Mouse (Mus musculus) neutrophil, adult 5-6 weeks (primary cell): Measurements from ENCODE around the gene Fbxl8. TPM values are rescaled to one million over a fixed set of nuclear protein-coding genes. Genes with fewer than 3 reads are reported as not detected.

ENCODE experiments used
- ATAC-seq: fragments of 151-379, 151-347 bp; 2 replicates; pipeline ENCODE4 v1.8.0; 2017; ENCODE audit warnings: mild to moderate bottlenecking, moderate TSS enrichment; ENCODE audit not compliant: insufficient number of reproducible peaks, poor library complexity, low FRiP score, severe bottlenecking; ENCODE audit errors: extremely low read depth
- total RNA-seq: library from RNA; stranded (forward); fragments of 200-1000 nt; gene quantifications from 2 replicates; pipeline ENCODE4 v1.2.3, GENCODE M21; 2017

The Fbxl8 gene
- total RNA-seq, 1 experiment from 2014 or later, result 4.0 TPM

DNA sequence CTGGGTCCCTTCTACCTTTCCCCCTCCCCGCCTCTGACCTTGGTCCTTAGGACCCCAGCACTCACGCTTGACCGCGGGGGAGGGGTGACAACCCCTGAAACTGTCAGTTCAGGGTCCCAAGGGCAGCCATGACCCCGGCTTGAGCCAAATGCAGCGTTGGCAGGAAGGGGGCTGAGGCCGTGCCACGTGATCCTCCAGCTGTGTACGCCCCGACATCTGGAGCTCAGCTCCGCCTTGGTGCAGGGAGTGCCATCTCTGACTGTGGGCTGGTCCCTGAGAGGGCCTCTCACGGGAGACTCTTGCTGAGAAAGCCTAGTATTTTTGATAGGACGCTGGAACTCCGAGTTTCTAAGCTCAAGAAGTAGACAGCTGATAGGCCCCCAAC lies 9.5 kb upstream of the Fbxl8 start, which contains the start of gene B3gnt9:
Gene B3gnt9, minus strand, starts transcription at position 188 of the 385 bp plus-strand sequence.
- ATAC-seq, result no peak

DNA sequence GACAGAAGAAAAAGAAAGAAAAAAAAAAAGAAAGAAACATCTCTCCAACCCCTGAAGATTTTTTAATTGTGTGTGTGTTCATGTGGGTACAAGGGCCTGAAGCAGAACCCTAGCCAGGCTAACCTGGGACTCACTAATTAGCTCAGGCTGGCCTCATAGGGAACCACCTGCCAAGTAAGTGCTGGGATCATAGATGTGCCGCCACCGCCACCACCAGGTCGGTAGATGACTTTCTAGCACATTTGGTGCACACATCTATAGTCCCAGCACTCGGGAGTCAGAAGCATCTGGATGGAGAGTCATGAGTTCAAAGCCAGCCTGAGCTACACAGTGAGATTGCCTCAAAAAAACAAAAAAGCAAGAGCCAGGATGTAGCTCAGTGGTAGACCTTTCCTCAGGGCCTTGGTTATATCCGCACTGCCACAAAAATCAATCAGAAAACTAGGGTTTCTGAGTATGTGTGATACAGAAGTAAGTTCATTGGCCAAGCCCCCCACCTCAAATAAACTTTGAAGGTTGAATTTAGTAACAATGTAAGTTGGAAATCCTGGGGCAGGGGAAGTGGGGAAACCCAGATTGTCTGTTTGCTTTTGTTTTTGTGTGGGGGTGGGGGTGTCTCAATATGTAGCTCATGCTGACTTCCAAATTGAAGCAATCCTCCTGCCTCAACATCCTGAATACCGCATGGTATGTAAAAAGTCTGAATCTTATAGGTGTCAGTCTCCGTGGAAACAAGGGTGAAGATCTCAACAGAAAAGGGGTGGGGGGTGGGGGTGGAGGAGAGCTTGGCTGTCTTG lies 6.9 kb upstream of the Fbxl8 start:
- no peak for ATAC-seq

DNA sequence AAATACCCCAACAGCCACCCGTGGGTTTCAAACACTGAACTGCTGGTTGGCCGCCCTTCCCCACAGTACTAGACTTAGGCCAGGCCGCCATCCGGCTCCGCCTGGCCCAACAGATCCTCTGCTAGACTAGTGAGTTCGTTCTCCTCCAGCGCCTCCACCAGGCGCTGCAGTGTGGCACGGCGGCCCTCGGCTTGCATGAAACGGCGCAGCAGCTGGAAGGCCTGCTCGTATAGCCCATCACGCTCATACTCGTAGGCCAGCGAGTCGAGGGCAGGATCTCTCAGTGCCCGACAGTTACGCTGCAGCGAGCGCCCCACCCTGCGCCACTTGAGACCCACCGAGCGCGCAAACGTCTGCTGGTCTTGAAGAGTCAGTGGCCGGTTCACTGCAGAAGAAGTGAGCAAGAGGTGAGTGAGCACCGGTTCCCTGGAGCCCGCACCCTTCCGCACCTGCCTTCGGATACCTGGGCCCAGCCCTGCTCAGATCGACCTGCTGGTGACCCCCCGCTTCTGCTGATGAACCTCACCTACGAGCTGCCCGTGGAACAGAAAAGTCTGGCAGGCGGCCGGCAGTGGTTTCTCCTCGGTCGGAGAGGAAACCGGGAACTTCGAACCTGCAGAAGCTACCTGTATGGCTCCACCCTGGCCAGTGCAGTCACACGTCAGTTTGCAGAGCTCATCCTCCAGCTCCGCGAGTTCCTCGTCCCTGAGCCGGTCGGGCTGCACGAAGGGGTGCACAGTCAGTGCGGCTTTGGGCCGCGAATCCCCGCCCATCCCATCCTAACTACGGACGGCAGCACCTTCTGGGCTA lies 5.3 kb upstream of the Fbxl8 start:
- no peak for ATAC-seq

DNA sequence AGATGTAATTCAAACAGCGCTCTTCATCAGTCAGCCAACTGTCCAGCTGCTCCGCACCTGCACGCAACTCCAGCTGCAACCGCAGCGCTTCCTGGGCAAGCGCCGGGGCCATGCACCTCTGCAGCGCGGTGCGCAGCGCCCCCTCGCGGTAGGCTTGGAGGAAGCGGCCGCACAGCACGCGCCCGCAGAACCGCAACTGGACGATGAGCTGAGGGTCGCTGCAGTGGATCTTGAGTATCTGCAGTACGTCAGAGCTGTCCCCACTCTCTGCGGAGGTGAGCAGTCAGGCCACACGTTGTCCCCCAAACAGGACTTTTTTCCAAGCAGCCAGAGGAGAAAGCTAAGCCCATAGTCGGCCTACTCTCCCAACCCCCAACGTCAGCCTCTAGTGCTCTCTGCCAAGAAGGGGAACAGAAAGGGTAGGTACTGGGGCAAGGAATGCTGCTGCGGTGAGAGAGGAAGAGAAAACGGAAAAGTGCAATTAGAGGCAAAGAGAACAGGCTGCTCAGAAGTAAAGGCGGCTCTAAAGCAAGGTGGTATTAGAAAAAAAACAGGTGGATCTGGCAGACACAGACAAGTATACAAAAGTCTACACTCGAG lies 4.6 kb upstream of the Fbxl8 start:
- peak; percentile 45 for ATAC-seq

DNA sequence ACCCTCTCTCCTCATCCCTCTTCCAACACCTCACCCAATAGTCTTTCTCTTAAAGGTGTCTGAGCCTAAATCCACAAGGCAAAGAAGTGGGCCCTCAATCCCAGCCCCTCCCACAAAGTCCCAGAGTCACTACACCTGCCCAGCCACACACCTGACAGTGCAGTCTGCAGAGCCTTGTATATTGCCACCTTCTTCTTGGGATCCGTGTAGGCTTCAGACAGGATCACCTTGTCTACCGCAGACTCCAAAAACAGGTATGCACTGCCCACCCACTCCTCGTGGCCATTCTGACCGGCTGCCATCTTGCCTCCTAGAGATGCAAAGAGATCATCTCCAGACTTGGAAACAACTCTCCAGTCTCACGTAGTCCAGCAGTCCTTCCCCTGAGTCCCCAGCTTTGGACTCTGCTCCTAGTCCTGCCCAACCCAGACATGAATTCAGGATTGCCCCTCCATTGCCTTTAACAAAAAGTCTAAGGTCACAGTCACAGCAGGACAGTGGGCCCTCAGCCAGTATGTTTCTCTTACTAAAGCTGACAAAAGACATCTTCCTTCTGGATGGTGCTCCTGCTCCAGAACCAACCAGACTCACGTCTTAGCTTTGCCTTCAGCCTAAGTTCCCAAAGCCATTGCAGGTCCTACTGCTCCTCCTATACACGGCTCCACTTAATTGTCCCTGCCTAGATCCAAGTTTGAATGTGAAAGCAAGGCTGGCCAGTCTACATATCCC lies 3.9 kb upstream of the Fbxl8 start:
- ATAC-seq, result no peak

DNA sequence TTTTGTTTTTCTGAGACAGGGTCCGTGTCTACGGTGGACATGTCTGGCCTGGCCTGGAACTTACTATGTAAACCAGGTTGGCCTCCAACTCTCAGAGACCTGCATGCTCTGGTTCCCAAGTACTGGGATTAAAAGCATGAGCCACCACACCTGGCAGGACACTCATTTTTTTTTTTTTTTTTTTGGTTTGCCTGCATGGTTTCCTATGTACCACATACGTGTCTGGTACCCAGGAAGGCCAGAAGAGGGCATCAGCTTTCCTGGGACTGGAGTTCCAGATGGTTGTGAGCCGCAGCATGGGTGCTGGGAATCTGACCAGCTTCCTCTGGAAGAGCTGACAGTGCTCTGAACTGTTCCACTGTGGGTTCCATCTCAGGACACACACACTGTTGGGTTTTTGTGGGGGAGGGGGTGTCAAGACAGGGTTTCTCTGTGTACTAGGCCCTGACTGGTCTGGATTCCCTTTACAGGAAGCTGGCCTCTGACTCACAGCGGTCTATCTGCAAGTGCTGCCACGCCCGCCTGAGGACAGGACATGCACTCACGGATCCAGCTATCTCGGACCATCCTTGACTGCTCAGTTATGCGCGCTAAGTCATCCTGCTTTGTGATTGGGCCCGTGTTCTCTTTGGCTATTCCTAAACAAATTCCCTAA lies 3.0 kb upstream of the Fbxl8 start:
- ATAC-seq, result no peak

DNA sequence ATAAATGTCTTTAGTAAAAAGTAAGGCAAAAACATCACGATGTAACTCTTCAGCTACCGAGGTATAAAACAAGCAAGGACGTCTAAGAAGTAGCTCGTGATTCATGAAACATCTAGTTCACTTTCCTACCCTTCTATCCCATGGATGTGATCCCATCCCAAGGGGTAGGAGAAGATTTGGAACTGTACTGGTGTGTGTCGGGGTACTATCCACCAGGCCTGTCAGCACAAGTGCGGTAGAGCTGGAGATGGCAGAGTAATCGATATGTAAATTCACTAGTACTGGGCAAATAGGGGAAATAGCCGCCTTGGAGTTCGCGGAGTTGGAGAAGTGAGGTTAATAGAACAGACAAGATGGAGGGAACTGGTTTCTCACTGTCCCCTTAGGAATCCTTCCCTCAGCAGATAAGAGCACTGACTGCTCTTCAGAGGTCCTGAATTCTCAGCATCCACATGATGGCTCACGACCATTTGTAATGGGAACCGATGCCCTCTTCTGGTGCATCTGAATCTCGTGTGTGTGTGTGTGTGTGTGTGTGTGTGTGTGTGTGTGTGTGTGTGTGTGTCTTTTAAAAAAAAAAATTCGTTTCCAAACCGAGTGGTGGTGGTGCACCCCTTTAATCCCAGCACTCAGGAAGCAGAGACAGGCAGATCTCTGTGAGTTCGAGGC lies 1.1 kb upstream of the Fbxl8 start:
- no peak for ATAC-seq

DNA sequence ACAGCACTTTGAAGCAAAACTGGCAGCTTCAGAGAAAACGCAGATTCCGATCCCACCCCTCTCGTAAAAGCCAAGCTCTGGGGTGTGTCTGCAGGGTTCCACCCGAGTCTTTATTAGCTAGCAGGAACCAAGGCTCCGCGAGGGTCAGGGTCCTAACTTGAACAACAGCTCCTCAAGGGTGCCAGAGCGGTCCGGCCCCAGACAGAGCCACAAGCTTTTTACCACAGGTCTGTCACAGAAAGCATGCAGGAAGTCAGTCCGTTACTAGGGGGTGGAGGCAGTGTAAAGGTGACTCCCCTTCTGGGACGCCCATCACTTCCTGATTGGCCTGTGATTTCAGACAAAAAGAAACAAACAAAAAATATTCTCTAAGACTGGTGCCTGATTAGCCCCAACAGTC lies 680 bp downstream of the Fbxl8 start:
- peak; percentile 74 for ATAC-seq

DNA sequence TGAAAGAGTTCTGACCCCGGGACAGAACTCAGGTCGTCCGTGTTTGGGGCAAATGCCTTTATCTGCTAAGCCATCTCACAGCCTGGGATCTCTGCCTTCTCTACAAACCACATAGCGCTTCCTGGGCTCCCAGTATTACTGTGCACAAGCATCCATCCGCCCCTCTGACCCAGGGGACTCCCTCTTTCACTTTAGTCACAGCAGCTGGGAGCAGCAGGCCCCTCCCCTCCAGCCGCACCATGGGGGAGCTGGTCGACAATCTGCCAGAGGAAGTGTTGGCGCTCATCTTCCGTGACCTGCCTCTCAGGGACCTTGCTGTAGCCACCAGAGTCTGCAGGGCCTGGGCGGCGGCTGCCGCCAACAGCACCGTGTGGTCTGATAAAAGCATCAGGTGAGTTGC lies 2.3 kb downstream of the Fbxl8 start:
- peak; percentile 48; the same call in 1 of the 2 replicates for ATAC-seq

DNA sequence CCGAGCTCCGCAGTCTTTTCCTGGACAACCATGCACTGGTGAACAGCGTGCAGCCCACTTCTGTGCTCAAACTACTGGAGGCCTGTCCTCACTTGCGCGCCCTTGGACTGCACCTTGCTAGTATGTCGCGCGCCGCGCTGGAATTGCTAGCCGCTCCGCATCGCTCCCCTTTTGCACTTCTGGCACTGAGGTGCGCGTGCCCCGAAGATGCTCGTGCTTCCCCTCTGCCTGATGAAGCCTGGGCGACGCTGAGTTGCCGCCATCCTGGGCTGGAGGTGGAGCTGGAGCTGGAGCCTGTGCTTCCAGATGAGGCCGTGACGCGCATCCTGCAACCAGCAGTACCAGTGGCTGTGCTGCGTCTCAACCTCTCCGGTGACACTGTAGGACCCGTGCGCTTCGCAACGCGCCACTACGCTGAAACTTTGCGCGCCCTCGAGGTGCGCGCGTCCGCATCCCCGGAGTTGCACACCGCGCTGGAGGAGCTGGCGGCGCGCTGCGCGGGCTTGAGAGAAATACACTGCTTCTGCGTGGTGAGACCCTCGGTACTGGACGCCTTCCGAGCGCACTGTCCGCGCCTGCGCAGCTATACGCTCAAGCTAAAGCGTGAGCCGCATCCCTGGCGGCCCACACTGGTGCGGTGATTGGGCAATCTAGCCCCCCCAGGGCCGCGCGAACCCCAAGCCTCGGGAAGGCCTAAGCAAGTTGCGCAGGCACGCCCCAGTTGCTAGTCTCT lies 4.1 kb downstream of the Fbxl8 start:
- no peak for ATAC-seq

DNA sequence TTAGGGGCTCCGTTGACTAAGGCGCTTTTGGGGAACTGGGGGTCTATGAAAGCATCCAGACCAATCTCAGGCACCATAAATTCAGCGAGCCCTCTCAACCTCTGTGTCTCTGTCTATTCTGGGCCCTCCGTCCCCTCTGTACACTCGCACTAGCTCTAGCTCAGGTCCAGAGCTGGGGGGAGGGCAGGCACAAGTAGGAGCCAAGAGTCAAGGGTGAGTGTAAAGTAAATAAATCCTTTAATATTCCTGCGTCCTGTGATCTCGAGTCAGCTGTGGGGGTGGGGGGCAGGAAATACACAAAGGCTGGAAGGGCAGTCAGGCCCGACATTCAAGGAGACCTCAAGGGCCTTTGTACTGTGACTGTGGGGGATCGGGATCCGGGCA lies 4.6 kb downstream of the Fbxl8 start:
- no peak for ATAC-seq

DNA sequence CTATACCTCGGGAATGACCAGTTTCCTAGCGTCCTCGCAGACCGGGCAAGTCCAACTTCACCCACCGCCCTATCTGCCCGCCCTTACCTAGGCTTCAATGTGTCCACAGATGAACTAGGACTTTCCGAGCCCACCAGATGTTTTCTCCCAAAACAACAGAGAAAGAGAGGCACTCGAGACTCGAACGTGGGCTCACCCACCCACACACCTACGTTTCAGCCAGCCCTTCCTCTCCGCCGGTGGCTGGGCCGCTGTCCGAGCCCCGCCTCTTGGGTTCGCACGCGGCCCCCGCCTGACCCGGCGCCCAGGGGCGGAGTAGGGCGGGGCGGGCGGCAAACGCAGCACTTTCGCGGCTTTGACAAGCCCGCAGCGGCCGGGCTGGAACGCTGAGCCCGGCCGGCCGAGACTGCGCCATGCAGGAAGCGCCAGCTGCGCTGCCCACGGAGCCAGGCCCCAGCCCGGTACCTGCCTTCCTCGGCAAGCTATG lies 5.1 kb downstream of the Fbxl8 start, which contains the start of gene Hsf4:
Gene Hsf4, plus strand, starts transcription at position 341 of the 487 bp plus-strand sequence.
- no peak for ATAC-seq

DNA sequence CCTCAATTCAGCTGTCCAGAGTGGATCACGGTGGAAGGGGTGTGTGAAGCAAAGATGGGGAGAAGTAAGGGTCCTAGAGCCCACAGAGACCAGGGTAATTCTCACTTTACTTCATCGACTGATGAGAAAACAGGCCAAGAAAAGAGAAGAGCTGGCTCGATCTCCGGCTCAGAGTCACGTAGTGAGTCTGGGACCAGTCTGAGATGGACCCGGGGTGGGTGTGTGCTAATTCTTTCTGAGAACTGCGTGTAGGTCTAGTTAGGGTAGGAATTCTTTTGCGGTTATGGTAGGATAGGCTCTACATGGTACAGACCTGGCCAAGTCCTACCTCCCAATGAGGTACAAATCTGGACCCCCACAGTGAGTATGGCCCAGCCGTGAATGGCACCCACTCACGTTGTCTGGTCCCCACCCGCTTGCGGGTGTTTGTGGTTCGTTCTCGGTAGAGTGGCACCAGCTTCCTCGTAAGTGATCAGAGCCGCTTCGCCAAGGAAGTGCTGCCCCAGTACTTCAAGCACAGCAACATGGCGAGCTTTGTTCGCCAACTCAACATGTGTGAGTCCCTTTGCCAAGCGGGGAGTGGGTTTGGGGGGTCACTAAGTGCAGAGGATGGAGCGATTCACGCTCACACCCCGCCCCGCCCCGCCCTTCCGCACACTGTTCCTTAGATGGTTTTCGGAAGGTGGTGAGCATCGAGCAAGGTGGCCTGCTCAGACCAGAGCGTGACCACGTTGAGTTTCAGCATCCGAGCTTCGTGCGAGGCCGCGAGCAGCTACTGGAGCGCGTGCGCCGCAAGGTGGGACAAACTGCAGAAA lies 5.9 kb downstream of the Fbxl8 start:
- no peak for ATAC-seq

DNA sequence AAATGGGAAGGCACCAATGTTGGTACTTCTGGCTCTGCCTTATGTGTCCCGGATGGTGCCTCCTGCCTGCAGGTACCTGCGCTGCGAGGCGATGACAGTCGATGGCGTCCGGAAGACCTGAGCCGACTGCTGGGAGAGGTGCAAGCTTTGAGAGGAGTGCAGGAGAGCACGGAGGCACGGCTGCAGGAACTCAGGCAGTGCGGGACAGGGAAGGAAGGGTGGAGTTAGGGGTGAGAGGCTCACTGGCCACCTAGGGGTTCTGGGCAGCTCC lies 6.4 kb downstream of the Fbxl8 start:
- no peak for ATAC-seq

DNA sequence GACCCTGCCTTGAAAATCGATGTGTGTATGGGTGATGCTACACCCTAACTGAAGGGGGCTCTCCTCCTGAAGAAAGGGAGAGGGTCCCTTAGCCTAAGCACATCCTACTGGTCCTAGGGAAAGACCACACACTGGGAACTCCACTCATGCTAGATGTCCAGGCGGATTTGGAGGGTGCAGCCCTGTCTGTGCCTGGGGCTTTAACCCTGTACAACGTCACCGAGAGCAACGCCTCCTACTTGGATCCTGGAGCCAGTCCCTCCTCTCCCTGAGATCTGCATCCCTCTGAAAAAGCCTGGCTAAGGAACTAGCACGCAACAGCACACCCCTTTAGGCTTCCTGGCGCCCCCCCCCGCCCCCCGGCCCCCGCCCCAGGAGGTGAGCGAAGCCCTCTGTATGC lies 10.9 kb downstream of the Fbxl8 start:
- ATAC-seq, result no peak

DNA sequence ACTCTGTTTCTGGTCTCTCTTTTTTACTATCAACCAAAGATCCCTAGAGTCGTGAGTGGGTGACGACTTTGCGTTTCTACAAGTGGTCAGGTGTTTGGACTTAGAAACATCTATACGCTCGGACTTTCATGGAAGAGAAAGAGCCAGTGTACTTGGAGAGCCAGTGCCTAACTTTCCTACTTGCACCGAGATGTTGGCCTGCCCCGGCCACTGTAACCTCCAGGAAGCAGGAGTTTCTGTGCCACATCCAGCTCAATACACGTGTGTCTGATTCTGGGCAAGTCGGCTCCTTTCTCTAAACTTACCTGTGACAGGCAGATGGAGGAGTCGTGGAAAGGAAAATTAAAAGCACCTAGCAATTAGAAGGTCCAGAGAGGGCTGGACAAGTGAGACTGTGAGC lies 11.4 kb downstream of the Fbxl8 start, which contains the start of gene Nol3:
Gene Nol3, plus strand, starts transcription at position 301 of the 400 bp plus-strand sequence.
- ATAC-seq, result no peak
